Mouse (Mus musculus) kidney, adult 2 months (tissue): ENCODE measurements around the gene Sohlh2.

Source experiments
- CTCF ChIP-seq: fragments of 200-500 bp; conservative IDR thresholded peaks from 2 replicates; pipeline ENCODE4 v1.5.1; 2011; ENCODE audit warnings: low read depth, mild to moderate bottlenecking, control low read depth, low read length, moderate library complexity, mixed read lengths; ENCODE audit not compliant: insufficient read depth, insufficient read length
- POLR2A ChIP-seq: fragments of 200-500 bp; IDR thresholded peaks from one replicate; pipeline ENCODE4 v1.6.1; 2011; ENCODE audit warnings: low read depth, low read length, control low read depth

GRCm38 (mm10) chr3:55147156-55147555, 34.7 kb upstream of the Sohlh2 start:
- TF ChIP-seq CTCF (no peak), POLR2A (no peak)
